Mouse (Mus musculus) liver, embryonic 16.5 days (tissue): ENCODE data around the gene Arl6ip1. TPM values are rescaled to one million over a fixed set of nuclear protein-coding genes. Genes with fewer than 3 reads are reported as not detected.

Experiments used
- ATAC-seq: fragments of 200-750 bp; cut with Nextera tagmentation; 2 replicates; pipeline ENCODE4 v1.8.0; 2017; ENCODE audit warnings: low read depth, mild to moderate bottlenecking, moderate number of reproducible peaks, moderate library complexity
- H3K27ac ChIP-seq: fragments of 300-500 bp; sonication (generic); 2 replicates; pipeline ENCODE4 v1.5.1; 2014; ENCODE audit warnings: mild to moderate bottlenecking, low read length
- H3K27me3 ChIP-seq: fragments of 300-500 bp; sonication (generic); 2 replicates; pipeline ENCODE4 v1.6.1; 2014; ENCODE audit warnings: low read depth, low read length, mixed read lengths; ENCODE audit not compliant: control insufficient read depth, insufficient read depth
- H3K36me3 ChIP-seq: fragments of 300-500 bp; sonication (generic); 2 replicates; pipeline ENCODE4 v1.6.1; 2014; ENCODE audit warnings: mild to moderate bottlenecking; ENCODE audit not compliant: control insufficient read depth, insufficient read depth
- H3K4me1 ChIP-seq: fragments of 300-500 bp; sonication (generic); 2 replicates; pipeline ENCODE4 v1.6.1; 2014; ENCODE audit warnings: low read depth, low read length, mixed read lengths; ENCODE audit not compliant: control insufficient read depth
- H3K4me2 ChIP-seq: fragments of 300-500 bp; sonication (generic); 2 replicates; pipeline ENCODE4 v1.6.1; 2014; ENCODE audit warnings: low read depth, low read length, mixed read lengths
- H3K4me3 ChIP-seq: fragments of 300-500 bp; sonication (generic); 2 replicates; pipeline ENCODE4 v1.5.1; 2014; ENCODE audit warnings: low read depth, mild to moderate bottlenecking, low read length
- H3K9ac ChIP-seq: fragments of 300-500 bp; sonication (generic); 2 replicates; pipeline ENCODE4 v1.6.1; 2014; ENCODE audit warnings: low read depth, low read length
- H3K9me3 ChIP-seq: fragments of 300-500 bp; sonication (generic); replicated peaks from 2 replicates; pipeline ENCODE4 v1.6.1; 2016; ENCODE audit warnings: low read length; ENCODE audit not compliant: control insufficient read depth
- WGBS: fragments of 180-500 bp; shearing (Covaris S2); extraction: QIAGEN DNeasy Blood & Tissue Kit; methylation state at CpG from one replicate; pipeline ENCODE4 v1.1.7; 2014; ENCODE audit not compliant: insufficient replicate concordance; 5-methylcytosine and 5-hydroxymethylcytosine counted together
- polyA plus RNA-seq: library from polyadenylated mRNA; unstranded; fragments of >200 nt; fragmentation: Nextera tagmentation; extraction: Ambion mirVana; gene quantifications from 2 replicates; pipeline ENCODE4 v1.2.1, GENCODE M21; 2015

The Arl6ip1 gene
- polyA plus RNA-seq, 1 experiment from 2014 or later: 283 TPM

GRCm38 (mm10) chr7:118119142-118119541 is 10.3 kb downstream of the Arl6ip1 start:
- Histone ChIP-seq H3K27me3 (no peaks in the 10 kb centered on the region), H3K9ac (no peak overlapping the region), H3K4me3 (no peak overlapping the region), H3K9me3 (no peaks in the 10 kb centered on the region), H3K36me3 (peaks cover 60% of the 10 kb centered on the region), H3K4me1 (peaks cover 18% of the 10 kb centered on the region), H3K27ac (no peak overlapping the region), H3K4me2 (no peak overlapping the region)
- no peak for ATAC-seq
- 76% methylated on average over 2 of the region's 2 CpGs for WGBS

DNA sequence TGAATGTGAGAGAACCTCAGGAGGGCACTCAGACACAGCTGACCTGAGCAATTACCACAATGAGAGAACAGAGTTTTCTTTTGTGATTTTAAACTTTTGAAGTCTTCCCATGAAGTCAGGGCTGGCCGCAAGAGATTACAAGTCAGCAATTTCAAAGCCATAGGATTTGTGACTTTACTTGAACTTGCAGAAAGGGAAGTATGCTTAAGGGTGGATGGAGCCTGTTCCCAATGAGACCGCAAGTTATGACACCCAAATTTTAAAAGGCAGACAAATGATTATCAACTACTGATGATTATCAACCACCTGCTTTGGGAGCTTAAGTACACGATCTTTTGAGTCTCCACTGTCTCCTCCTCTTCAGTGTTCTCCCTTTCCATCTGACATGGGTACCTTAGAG is 11.0 kb downstream of the Arl6ip1 start:
- peaks cover 24% of the 10 kb centered on the region for H3K4me1 ChIP-seq

GRCm38 (mm10) chr7:118117539-118118210 is 11.8 kb downstream of the Arl6ip1 start:
- H3K4me1 ChIP-seq: peaks cover 30% of the 10 kb centered on the region
- peaks cover 59% of the 10 kb centered on the region for H3K36me3 ChIP-seq
- peak overlapping the region; percentile 56 for H3K27ac ChIP-seq
- H3K27me3 ChIP-seq: no peaks in the 10 kb centered on the region
- H3K4me3 ChIP-seq: no peak overlapping the region
- no peak overlapping the region for H3K4me2 ChIP-seq
- no peaks in the 10 kb centered on the region for H3K9me3 ChIP-seq
- WGBS: 48% methylated on average over 4 of the region's 4 CpGs
- ATAC-seq: no peak
- no peak overlapping the region for H3K9ac ChIP-seq

More for the DNA sequence above, 11.0 kb downstream of the Arl6ip1 start:
- Histone ChIP-seq H3K27ac (peak overlapping the region; percentile 56), H3K9me3 (no peaks in the 10 kb centered on the region), H3K9ac (no peak overlapping the region), H3K4me3 (no peak overlapping the region), H3K4me2 (no peak overlapping the region), H3K27me3 (no peaks in the 10 kb centered on the region), H3K36me3 (peaks cover 59% of the 10 kb centered on the region)
- ATAC-seq: no peak
- WGBS: 48% methylated on average over 3 of the region's 3 CpGs

GRCm38 (mm10) chr7:118116787-118117538 is 12.5 kb downstream of the Arl6ip1 start:
- Histone ChIP-seq H3K4me3 (peak overlapping the region; percentile 90), H3K4me2 (peak overlapping the region; percentile 67), H3K27ac (peak overlapping the region; percentile 56; the same call in 1 of the 2 replicates), H3K4me1 (peaks cover 34% of the 10 kb centered on the region), H3K36me3 (peaks cover 55% of the 10 kb centered on the region), H3K9me3 (no peaks in the 10 kb centered on the region), H3K9ac (peak overlapping the region; percentile 59), H3K27me3 (no peaks in the 10 kb centered on the region)
- no peak for ATAC-seq
- WGBS: 22% methylated on average over 8 of the region's 8 CpGs

- under 1% methylated on average over 40 of the region's 40 CpGs for WGBS
- peaks cover 56% of the 10 kb centered on the region for H3K36me3 ChIP-seq
- H3K4me1 ChIP-seq: peaks cover 41% of the 10 kb centered on the region
- H3K9me3 ChIP-seq: no peaks in the 10 kb centered on the region
- peak within 1 kb of the TSS; percentile 90 for H3K4me3 ChIP-seq
- H3K4me2 ChIP-seq: peak within 1 kb of the TSS; percentile 88
- no peaks in the 10 kb centered on the region for H3K27me3 ChIP-seq
- H3K27ac ChIP-seq: peak within 1 kb of the TSS; percentile 83
- H3K9ac ChIP-seq: peak within 1 kb of the TSS; percentile 93
- peak; percentile 79 for ATAC-seq
These were observed 13.4 kb downstream of the Arl6ip1 start, which contains the start of gene Rps15a for GRCm38 (mm10) chr7:118115877-118116568. Gene Rps15a (minus strand): TSS chr7:118116188.

DNA sequence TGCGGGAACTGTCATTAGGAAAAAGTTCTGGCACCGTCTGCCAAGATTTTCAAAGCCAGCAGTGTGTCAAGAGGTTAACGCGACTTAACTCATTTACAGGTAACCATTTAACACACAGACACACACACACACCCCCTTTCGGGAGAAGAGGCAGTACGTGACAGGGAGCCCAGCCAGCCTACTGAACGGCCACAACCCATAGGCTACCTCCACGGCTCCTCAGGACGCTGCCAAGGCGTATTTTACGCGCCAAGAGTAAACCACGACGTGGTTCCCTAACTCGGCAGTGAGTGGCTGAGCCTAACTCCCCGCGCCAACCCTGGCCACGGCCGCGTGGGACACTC is 14.0 kb downstream of the Arl6ip1 start:
- Histone ChIP-seq H3K4me1 (peaks cover 46% of the 10 kb centered on the region), H3K4me2 (peak overlapping the region; percentile 88), H3K36me3 (peaks cover 56% of the 10 kb centered on the region), H3K9ac (peak overlapping the region; percentile 93), H3K27me3 (no peaks in the 10 kb centered on the region), H3K4me3 (peak overlapping the region; percentile 90), H3K27ac (peak overlapping the region; percentile 83), H3K9me3 (no peaks in the 10 kb centered on the region)
- ATAC-seq: peak; percentile 42
- under 1% methylated on average over 20 of the region's 20 CpGs for WGBS

GRCm38 (mm10) chr7:118113541-118114297 is 15.7 kb downstream of the Arl6ip1 start:
- no peak for ATAC-seq

DNA sequence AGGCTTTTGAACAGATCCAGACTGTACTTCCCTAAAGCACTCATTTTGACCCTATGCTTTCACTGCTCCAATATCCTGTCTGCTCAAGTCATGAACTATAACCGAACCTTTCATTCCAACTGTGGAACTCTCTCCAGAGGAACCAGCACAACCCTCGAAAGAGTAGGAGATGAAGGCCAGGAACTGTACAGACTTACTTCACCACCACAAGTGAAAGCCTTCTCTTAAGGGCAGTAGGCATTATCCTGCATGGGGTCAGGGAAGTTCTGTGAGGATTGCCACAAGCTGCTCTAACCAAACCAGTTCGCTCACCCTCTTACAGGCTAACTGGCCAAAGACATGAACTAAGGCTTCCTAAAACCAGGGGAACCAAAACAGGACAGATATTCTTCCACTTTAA is 18.3 kb downstream of the Arl6ip1 start:
- H3K9ac ChIP-seq: no peak overlapping the region
- ATAC-seq: no peak
- no peak overlapping the region for H3K27ac ChIP-seq
- no peaks in the 10 kb centered on the region for H3K9me3 ChIP-seq
- H3K36me3 ChIP-seq: peaks cover 71% of the 10 kb centered on the region
- H3K4me2 ChIP-seq: peak overlapping the region; percentile 88
- 58% methylated on average over 3 of the region's 3 CpGs for WGBS
- H3K4me3 ChIP-seq: peak overlapping the region; percentile 35
- peaks cover 35% of the 10 kb centered on the region for H3K4me1 ChIP-seq
- H3K27me3 ChIP-seq: no peaks in the 10 kb centered on the region

More at GRCm38 (mm10) chr7:118113541-118114297, 15.7 kb downstream of the Arl6ip1 start:
- Histone ChIP-seq H3K27me3 (no peaks in the 10 kb centered on the region), H3K36me3 (peaks cover 55% of the 10 kb centered on the region), H3K9me3 (no peaks in the 10 kb centered on the region), H3K27ac (no peak overlapping the region), H3K4me1 (peaks cover 44% of the 10 kb centered on the region), H3K4me2 (peak overlapping the region; percentile 88), H3K9ac (peak overlapping the region; percentile 93), H3K4me3 (peak overlapping the region; percentile 90)
- WGBS: 40% methylated on average over 5 of the region's 5 CpGs
